In genomic region chr9:123480253-123480921, GRCm38 (mm10) we compare ENCODE assay signal across 8 mouse cellular contexts. TPM values are rescaled to one million over a fixed set of nuclear protein-coding genes. Genes with fewer than 3 reads are reported as not detected.
DNase-seq lines count a peak whose midpoint lies in the region; ATAC-seq and TF ChIP-seq lines count a peak whose summit lies in the region.

No protein-coding gene starts in this region.

- DNase-seq in cerebellum, adult 11-12 months, result peak; percentile 20
- DNase-seq in lung, postnatal 4 days, result peak; percentile 45 to 60
- DNase-seq in embryo, embryonic 9.5 days (ENCODE audit: extremely low spot score), result no peak

- peaks cover 6% of the 10 kb centered on the region; the same call in 1 of the 2 replicates for H3K4me1 ChIP-seq in embryonic fibroblast, embryonic 13.5 days (ENCODE audit: control insufficient read depth, insufficient read depth, low read length)
- H3K4me1 ChIP-seq in intestine, embryonic 16.5 days (ENCODE audit: control insufficient read depth, insufficient read depth, low read length), result peaks cover 52% of the 10 kb centered on the region
- peaks cover 38% of the 10 kb centered on the region for H3K4me1 ChIP-seq in stomach, embryonic 15.5 days

- no peaks in the 10 kb centered on the region for H3K9me3 ChIP-seq in intestine, embryonic 16.5 days (ENCODE audit: control insufficient read depth, low read length)
- H3K9me3 ChIP-seq in stomach, embryonic 15.5 days, result no peaks in the 10 kb centered on the region

- peak overlapping the region; percentile 94 for H3K4me2 ChIP-seq in intestine, embryonic 16.5 days (ENCODE audit: low read depth, low read length)
- peak overlapping the region; percentile 96 for H3K4me2 ChIP-seq in stomach, embryonic 15.5 days

- 57% methylated on average over 18 of the region's 18 CpGs for WGBS in intestine, embryonic 16.5 days
- 63% methylated on average over 18 of the region's 18 CpGs for WGBS in stomach, embryonic 15.5 days

- H3K9ac ChIP-seq in intestine, embryonic 16.5 days (ENCODE audit: low read depth, low read length), result peak overlapping the region; percentile 72
- H3K9ac ChIP-seq in stomach, embryonic 15.5 days, result peak overlapping the region; percentile 24; the same call in 1 of the 2 replicates

- no peak overlapping the region for H3K27ac ChIP-seq in embryonic fibroblast, embryonic 13.5 days (ENCODE audit: insufficient read depth, low read length)
- H3K27ac ChIP-seq in intestine, embryonic 16.5 days (ENCODE audit: low read length), result no peak overlapping the region
- no peak overlapping the region for H3K27ac ChIP-seq in stomach, embryonic 15.5 days

- H3K4me3 ChIP-seq in embryonic fibroblast, embryonic 13.5 days (ENCODE audit: insufficient read depth, low read length), result peak overlapping the region; percentile 74
- peak overlapping the region; percentile 75 for H3K4me3 ChIP-seq in intestine, embryonic 16.5 days (ENCODE audit: low read length)
- peak overlapping the region; percentile 68 for H3K4me3 ChIP-seq in stomach, embryonic 15.5 days (replicated peaks)

- H3K27me3 ChIP-seq in intestine, embryonic 16.5 days (replicated peaks; ENCODE audit: control insufficient read depth, insufficient read depth, low read length), result no peaks in the 10 kb centered on the region
- no peaks in the 10 kb centered on the region for H3K27me3 ChIP-seq in stomach, embryonic 15.5 days (replicated peaks)

- H3K36me3 ChIP-seq in intestine, embryonic 16.5 days (ENCODE audit: control insufficient read depth, insufficient read depth, low read length), result 0 out of 2 replicates have a peak, but pooled peaks cover 3% of the 10 kb centered on the region
- H3K36me3 ChIP-seq in stomach, embryonic 15.5 days, result no peaks in the 10 kb centered on the region; the same call in 1 of the 2 replicates

- no peak for TF ChIP-seq POLR2A in embryonic fibroblast, embryonic 13.5 days (IDR thresholded peaks at IDR 0.05; ENCODE audit: low read depth, low read length)

- no peak for TF ChIP-seq CTCF in embryonic fibroblast, embryonic 13.5 days (IDR thresholded peaks at IDR 0.05; ENCODE audit: borderline replicate concordance, insufficient read depth, low read length)

- ATAC-seq in cerebellum, adult (ENCODE audit: insufficient number of reproducible peaks, low FRiP score, low TSS enrichment), result no peak
- no peak for ATAC-seq in intestine, embryonic 16.5 days
- ATAC-seq in stomach, embryonic 15.5 days (ENCODE audit: insufficient read depth, low FRiP score, low read depth), result no peak
- no peak for ATAC-seq in activated CD4-positive, CD25-positive, alpha-beta regulatory T cell, adult 4 months

RNA-seq across cellular contexts. Expression of gene Limd1, which starts 1.9 kb away (rescaled TPM):
- polyA plus RNA-seq in embryonic fibroblast, embryonic 13.5 days (2011; ENCODE audit: insufficient read length, low read depth, missing spikeins), result 29.1 and 29.7 TPM in 2 replicates
- polyA plus RNA-seq in intestine, embryonic 16.5 days (2015; fragmentation: Nextera tagmentation; extraction: Ambion mirVana), result 51.5 and 55.7 TPM in 2 replicates
- 46.1 and 49.9 TPM in 2 replicates for polyA plus RNA-seq in stomach, embryonic 15.5 days (2015; fragmentation: Nextera tagmentation; extraction: Ambion mirVana)
- 10 to 100 TPM; 31.3 to 38.7 TPM for polyA plus RNA-seq in activated CD4-positive, CD25-positive, alpha-beta regulatory T cell, adult 4 months (2017; shearing (Covaris generic))

RNA-seq across cellular contexts. Expression of gene Sacm1l, which starts 49.2 kb away (rescaled TPM):
- polyA plus RNA-seq in embryonic fibroblast, embryonic 13.5 days (2011; ENCODE audit: insufficient read length, low read depth, missing spikeins), result 58.0 and 65.2 TPM in 2 replicates
- polyA plus RNA-seq in intestine, embryonic 16.5 days (2015; fragmentation: Nextera tagmentation; extraction: Ambion mirVana), result 74.4 and 87.4 TPM in 2 replicates
- polyA plus RNA-seq in stomach, embryonic 15.5 days (2015; fragmentation: Nextera tagmentation; extraction: Ambion mirVana), result 52.3 and 56.5 TPM in 2 replicates
- 10 to 100 TPM; 45.6 to 59.3 TPM for polyA plus RNA-seq in activated CD4-positive, CD25-positive, alpha-beta regulatory T cell, adult 4 months (2017; shearing (Covaris generic))
